Mouse (Mus musculus) lung, postnatal 14 days (tissue): ENCODE data around the gene Sos2.
"Not testable (repeated sequence)": the region's sequence is repeated elsewhere in the genome, so short reads cannot be mapped to it uniquely, and the experiment has no call there.

Experiments used
- DNase-seq: peaks from one replicate; pipeline ENCODE4 v3.0.0; 2021

Gene Sos2

GRCm38 (mm10) chr12:69568266-69568665 lies 113.4 kb downstream of the Sos2 start:
- no peak for DNase-seq

- not testable (repeated sequence) for DNase-seq
These were observed 120.6 kb downstream of the Sos2 start for GRCm38 (mm10) chr12:69561006-69561405.

GRCm38 (mm10) chr12:69556221-69556861 lies 125.3 kb downstream of the Sos2 start:
- no peak for DNase-seq

GRCm38 (mm10) chr12:69545456-69546178 lies 136.0 kb downstream of the Sos2 start:
- DNase-seq = no peak

- DNase-seq = no peak
These were observed 136.7 kb downstream of the Sos2 start for GRCm38 (mm10) chr12:69544994-69545393.

GRCm38 (mm10) chr12:69544562-69544961 lies 137.1 kb downstream of the Sos2 start:
- DNase-seq = no peak

- DNase-seq = no peak
These were observed 139.3 kb downstream of the Sos2 start for GRCm38 (mm10) chr12:69542376-69542775.

GRCm38 (mm10) chr12:69541663-69542062 lies 140.0 kb downstream of the Sos2 start:
- no peak for DNase-seq

- no peak for DNase-seq
These were observed 142.3 kb downstream of the Sos2 start for GRCm38 (mm10) chr12:69539353-69539752.

GRCm38 (mm10) chr12:69538362-69538950 lies 143.2 kb downstream of the Sos2 start:
- DNase-seq = no peak

- DNase-seq = peak; percentile 52
These were observed 143.8 kb downstream of the Sos2 start for GRCm38 (mm10) chr12:69537675-69538361.

- DNase-seq = peak; percentile 63
These were observed 144.4 kb downstream of the Sos2 start for GRCm38 (mm10) chr12:69537243-69537674.

- no peak for DNase-seq
These were observed 144.9 kb downstream of the Sos2 start for GRCm38 (mm10) chr12:69536616-69537242.
